Mouse (Mus musculus) adrenal gland, postnatal 25 days (tissue): ENCODE measurements around the gene Btbd11. TPM values are rescaled to one million over a fixed set of nuclear protein-coding genes. Genes with fewer than 3 reads are reported as not detected.

Source experiments
- DNase-seq: peaks from one replicate; pipeline ENCODE4 v3.0.0; 2021; ENCODE audit warnings: mixed read lengths
- total RNA-seq: library from RNA; stranded (reverse); gene quantifications from 2 replicates; pipeline ENCODE4 v1.2.3, GENCODE M21; 2021

Gene Btbd11
- total RNA-seq, 1 experiment from 2014 or later = 8.2 TPM

- peak; percentile 22 for DNase-seq
These were observed 135.7 kb downstream of the Btbd11 start for GRCm38 (mm10) chr10:85522220-85522760.

- no peak for DNase-seq
These were observed 138.8 kb downstream of the Btbd11 start for GRCm38 (mm10) chr10:85525267-85526015.

- DNase-seq = no peak
These were observed 140.0 kb downstream of the Btbd11 start for GRCm38 (mm10) chr10:85526657-85527056.

GRCm38 (mm10) chr10:85527722-85528121 lies 141.1 kb downstream of the Btbd11 start:
- peak; percentile 26 for DNase-seq

GRCm38 (mm10) chr10:85533192-85533710 lies 146.6 kb downstream of the Btbd11 start:
- DNase-seq = no peak

GRCm38 (mm10) chr10:85538051-85538753 lies 151.6 kb downstream of the Btbd11 start:
- DNase-seq = no peak

GRCm38 (mm10) chr10:85539510-85540120 lies 153.0 kb downstream of the Btbd11 start:
- no peak for DNase-seq

GRCm38 (mm10) chr10:85540311-85541093 lies 153.9 kb downstream of the Btbd11 start:
- DNase-seq = no peak

GRCm38 (mm10) chr10:85541481-85541880 lies 154.9 kb downstream of the Btbd11 start:
- no peak for DNase-seq

GRCm38 (mm10) chr10:85541892-85542630 lies 155.4 kb downstream of the Btbd11 start:
- no peak for DNase-seq

GRCm38 (mm10) chr10:85543281-85543680 lies 156.7 kb downstream of the Btbd11 start:
- no peak for DNase-seq

- DNase-seq = no peak
These were observed 158.4 kb downstream of the Btbd11 start for GRCm38 (mm10) chr10:85544991-85545390.

- no peak for DNase-seq
These were observed 168.6 kb downstream of the Btbd11 start for GRCm38 (mm10) chr10:85555193-85555592.

- no peak for DNase-seq
These were observed 174.8 kb downstream of the Btbd11 start for GRCm38 (mm10) chr10:85561418-85561817.

GRCm38 (mm10) chr10:85571456-85571855 lies 184.8 kb downstream of the Btbd11 start:
- no peak for DNase-seq

GRCm38 (mm10) chr10:85572571-85572970 lies 186.0 kb downstream of the Btbd11 start:
- DNase-seq = no peak

GRCm38 (mm10) chr10:85577891-85578420 lies 191.3 kb downstream of the Btbd11 start:
- no peak for DNase-seq

GRCm38 (mm10) chr10:85578571-85579465 lies 192.2 kb downstream of the Btbd11 start:
- no peak for DNase-seq

- no peak for DNase-seq
These were observed 201.1 kb downstream of the Btbd11 start for GRCm38 (mm10) chr10:85587758-85588157.

GRCm38 (mm10) chr10:85590043-85590442 lies 203.4 kb downstream of the Btbd11 start:
- DNase-seq = no peak
